13 mouse cellular contexts compared by ENCODE assay signal in the genomic region with DNA sequence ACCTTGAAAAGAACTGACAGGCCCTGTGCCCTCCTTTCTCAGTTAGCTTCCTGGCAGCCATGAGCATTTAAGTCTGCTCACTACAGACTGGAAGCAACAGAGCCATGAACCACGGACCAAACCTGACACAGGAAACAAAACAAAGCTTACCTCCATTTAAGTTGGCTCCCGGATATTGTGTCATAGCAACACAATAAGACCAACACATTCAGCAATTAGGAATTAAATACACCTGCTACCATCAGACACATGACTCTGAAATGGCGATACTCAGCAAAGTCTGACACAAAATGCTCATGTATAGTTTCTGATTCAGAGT.
"Had no signal": no experiment of that assay in that cellular context is flagged by ENCODE, and none has a peak within 500 bp of the region (broad histone marks: within the 10 kb centered on the region; RNA-seq: fewer than 3 reads in every experiment).

No protein-coding gene starts in this region.

- ATAC-seq: liver, postnatal 0 days; lung, postnatal 0 days; midbrain, embryonic 13.5 days; midbrain, embryonic 15.5 days had no signal

- DNase-seq: liver, postnatal 0 days; lung, adult 2 months; lung, postnatal 4 days; right cerebral cortex, adult 18-20 months; right cerebral cortex, postnatal 25 days; right cerebral cortex, postnatal 4 days; spleen, adult 18-20 months; thymus, adult 2 months; thymus, postnatal 25 days; thymus, postnatal 4 days had no signal
